Mouse (Mus musculus): ENCODE measurements around the gene Frs3. TPM values are rescaled to one million over a fixed set of nuclear protein-coding genes. Genes with fewer than 3 reads are reported as not detected.

Frs3 gene
- polyA plus RNA-seq, 1 experiment from 2014 or later: 3.2 TPM

- H3K36me3 ChIP-seq (ENCODE audit: control insufficient read depth, insufficient read depth, low read length): no peaks in the 10 kb centered on the region
- peak overlapping the region; percentile 77 for H3K4me3 ChIP-seq (ENCODE audit: low read length)
- H3K4me2 ChIP-seq (ENCODE audit: low read depth, low read length): peak overlapping the region; percentile 94
- WGBS: 1% methylated on average over 49 of the region's 60 CpGs
- peak; percentile 87 for ATAC-seq
- H3K27me3 ChIP-seq (replicated peaks; ENCODE audit: control insufficient read depth, insufficient read depth, low read length): no peaks in the 10 kb centered on the region
- H3K9me3 ChIP-seq (ENCODE audit: control insufficient read depth, low read length): no peaks in the 10 kb centered on the region
- peak overlapping the region; percentile 80 for H3K9ac ChIP-seq (ENCODE audit: low read depth, low read length)
- H3K4me1 ChIP-seq (ENCODE audit: control insufficient read depth, insufficient read depth, low read length): peaks cover 24% of the 10 kb centered on the region
- H3K27ac ChIP-seq (ENCODE audit: low read length): peak overlapping the region; percentile 94
Measured at GRCm38 (mm10) chr17:47737271-47738065, 48.6 kb downstream of the Frs3 start.

GRCm38 (mm10) chr17:47738066-47738878 lies 49.4 kb downstream of the Frs3 start:
- Histone ChIP-seq H3K4me2 (ENCODE audit: low read depth, low read length) (peak overlapping the region; percentile 94), H3K9ac (ENCODE audit: low read depth, low read length) (peak overlapping the region; percentile 80), H3K27ac (ENCODE audit: low read length) (peak overlapping the region; percentile 94), H3K36me3 (ENCODE audit: control insufficient read depth, insufficient read depth, low read length) (no peaks in the 10 kb centered on the region), H3K4me3 (ENCODE audit: low read length) (peak overlapping the region; percentile 77), H3K27me3 (replicated peaks; ENCODE audit: control insufficient read depth, insufficient read depth, low read length) (no peaks in the 10 kb centered on the region), H3K4me1 (ENCODE audit: control insufficient read depth, insufficient read depth, low read length) (peaks cover 26% of the 10 kb centered on the region), H3K9me3 (ENCODE audit: control insufficient read depth, low read length) (no peaks in the 10 kb centered on the region)
- ATAC-seq: peak; percentile 43
- under 1% methylated on average over 53 of the region's 61 CpGs for WGBS

GRCm38 (mm10) chr17:47738879-47739798 lies 50.3 kb downstream of the Frs3 start:
- Histone ChIP-seq H3K4me2 (ENCODE audit: low read depth, low read length) (peak overlapping the region; percentile 94), H3K27me3 (replicated peaks; ENCODE audit: control insufficient read depth, insufficient read depth, low read length) (no peaks in the 10 kb centered on the region), H3K27ac (ENCODE audit: low read length) (peak overlapping the region; percentile 94), H3K36me3 (ENCODE audit: control insufficient read depth, insufficient read depth, low read length) (no peaks in the 10 kb centered on the region), H3K4me1 (ENCODE audit: control insufficient read depth, insufficient read depth, low read length) (peaks cover 28% of the 10 kb centered on the region), H3K9ac (ENCODE audit: low read depth, low read length) (peak overlapping the region; percentile 80), H3K9me3 (ENCODE audit: control insufficient read depth, low read length) (no peaks in the 10 kb centered on the region), H3K4me3 (ENCODE audit: low read length) (peak overlapping the region; percentile 77)
- ATAC-seq: peak; percentile 45
- WGBS: 10% methylated on average over 20 of the region's 20 CpGs

- no peak for ATAC-seq
- Histone ChIP-seq H3K4me1 (ENCODE audit: control insufficient read depth, insufficient read depth, low read length) (peaks cover 28% of the 10 kb centered on the region), H3K9ac (ENCODE audit: low read depth, low read length) (no peak overlapping the region), H3K9me3 (ENCODE audit: control insufficient read depth, low read length) (no peaks in the 10 kb centered on the region), H3K36me3 (ENCODE audit: control insufficient read depth, insufficient read depth, low read length) (no peaks in the 10 kb centered on the region), H3K4me2 (ENCODE audit: low read depth, low read length) (no peak overlapping the region), H3K27me3 (replicated peaks; ENCODE audit: control insufficient read depth, insufficient read depth, low read length) (no peaks in the 10 kb centered on the region), H3K27ac (ENCODE audit: low read length) (peak overlapping the region; percentile 94), H3K4me3 (ENCODE audit: low read length) (no peak overlapping the region)
- 71% methylated on average over 2 of the region's 2 CpGs for WGBS
Measured at GRCm38 (mm10) chr17:47740186-47740585, 51.4 kb downstream of the Frs3 start.

- WGBS: 35% methylated on average over 16 of the region's 16 CpGs
- ATAC-seq: no peak
- no peak overlapping the region for H3K9ac ChIP-seq (ENCODE audit: low read depth, low read length)
- no peak overlapping the region for H3K4me3 ChIP-seq (ENCODE audit: low read length)
- H3K27ac ChIP-seq (ENCODE audit: low read length): no peak overlapping the region
- H3K9me3 ChIP-seq (ENCODE audit: control insufficient read depth, low read length): no peaks in the 10 kb centered on the region
- H3K27me3 ChIP-seq (replicated peaks; ENCODE audit: control insufficient read depth, insufficient read depth, low read length): no peaks in the 10 kb centered on the region
- H3K36me3 ChIP-seq (ENCODE audit: control insufficient read depth, insufficient read depth, low read length): no peaks in the 10 kb centered on the region
- H3K4me2 ChIP-seq (ENCODE audit: low read depth, low read length): no peak overlapping the region
- H3K4me1 ChIP-seq (ENCODE audit: control insufficient read depth, insufficient read depth, low read length): peaks cover 32% of the 10 kb centered on the region
Measured at GRCm38 (mm10) chr17:47742991-47743734, 54.3 kb downstream of the Frs3 start.

- H3K27me3 ChIP-seq (replicated peaks; ENCODE audit: control insufficient read depth, insufficient read depth, low read length): no peaks in the 10 kb centered on the region
- WGBS: 94% methylated on average over 14 of the region's 14 CpGs
- no peak for ATAC-seq
Measured at GRCm38 (mm10) chr17:47744086-47744485, 55.3 kb downstream of the Frs3 start.

GRCm38 (mm10) chr17:47744746-47745368 lies 56.0 kb downstream of the Frs3 start:
- Histone ChIP-seq H3K9me3 (ENCODE audit: control insufficient read depth, low read length) (no peaks in the 10 kb centered on the region), H3K4me1 (ENCODE audit: control insufficient read depth, insufficient read depth, low read length) (peaks cover 29% of the 10 kb centered on the region), H3K4me2 (ENCODE audit: low read depth, low read length) (no peak overlapping the region), H3K9ac (ENCODE audit: low read depth, low read length) (no peak overlapping the region), H3K36me3 (ENCODE audit: control insufficient read depth, insufficient read depth, low read length) (no peaks in the 10 kb centered on the region), H3K27me3 (replicated peaks; ENCODE audit: control insufficient read depth, insufficient read depth, low read length) (no peaks in the 10 kb centered on the region), H3K27ac (ENCODE audit: low read length) (no peak overlapping the region), H3K4me3 (ENCODE audit: low read length) (no peak overlapping the region)
- WGBS: 87% methylated on average over 10 of the region's 10 CpGs
- ATAC-seq: no peak

More at GRCm38 (mm10) chr17:47744086-47744485, 55.3 kb downstream of the Frs3 start:
- Histone ChIP-seq H3K9me3 (ENCODE audit: control insufficient read depth, low read length) (no peaks in the 10 kb centered on the region), H3K27ac (ENCODE audit: low read length) (no peak overlapping the region), H3K36me3 (ENCODE audit: control insufficient read depth, insufficient read depth, low read length) (no peaks in the 10 kb centered on the region), H3K9ac (ENCODE audit: low read depth, low read length) (no peak overlapping the region), H3K4me1 (ENCODE audit: control insufficient read depth, insufficient read depth, low read length) (peaks cover 34% of the 10 kb centered on the region), H3K4me3 (ENCODE audit: low read length) (no peak overlapping the region), H3K4me2 (ENCODE audit: low read depth, low read length) (no peak overlapping the region)

All from intestine, embryonic 16.5 days (tissue).